Mouse (Mus musculus): Measurements from ENCODE around the gene Mttp.

GRCm38 (mm10) chr3:138119444-138120105, 25.2 kb downstream of the Mttp start:
- TF ChIP-seq POLR2A (IDR thresholded peaks at IDR 0.05; ENCODE audit: low read depth, low read length) (no peak), CTCF (IDR thresholded peaks at IDR 0.05; ENCODE audit: borderline replicate concordance, insufficient read depth, low read length) (no peak)

Data from embryonic fibroblast, embryonic 13.5 days (primary cell).